Mouse (Mus musculus): ENCODE measurements around the gene Armc2. TPM values are rescaled to one million over a fixed set of nuclear protein-coding genes. Genes with fewer than 3 reads are reported as not detected.

The Armc2 gene
- total and polyA plus RNA-seq, 3 experiments, result 0.08 to 0.13 TPM; not detected in 1

DNA sequence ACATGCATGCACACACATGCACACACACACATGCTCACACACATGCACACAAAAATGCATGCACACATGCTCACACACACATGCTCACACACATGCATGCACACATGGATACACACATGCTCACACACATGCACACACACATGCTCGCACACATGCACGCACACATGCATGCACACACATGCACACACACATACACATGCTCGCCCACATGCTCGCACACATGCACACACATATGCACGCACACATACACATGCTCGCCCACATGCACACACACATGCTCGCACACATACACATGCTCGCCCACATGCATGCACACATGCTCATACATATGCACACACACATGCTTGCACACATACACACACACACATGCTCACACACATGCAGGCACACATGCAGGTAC lies 41.3 kb upstream of the Armc2 start:
- H3K4me1 ChIP-seq (ENCODE audit: control insufficient read depth in 1 of 2, insufficient read depth in 2 of 2, low read length in 2 of 2), result peaks cover 20 to 22% of the 10 kb centered on the region in 2 experiments
- no peak for DNase-seq (ENCODE audit: low read depth, low spot score)
- peaks cover 2% of the 10 kb centered on the region; the same call in 1 of the 2 replicates for H3K79me2 ChIP-seq (ENCODE audit: control insufficient read depth, insufficient read depth, low read length, poor library complexity)
- H3K36me3 ChIP-seq (ENCODE audit: control insufficient read depth in 1 of 2, insufficient read depth in 2 of 2, low read length in 2 of 2), result peaks cover 0 to 21% of the 10 kb centered on the region in 2 experiments; a peak in 2 of 4 replicates
- no peak overlapping the region for H3K27ac ChIP-seq (ENCODE audit: control insufficient read depth, low read depth, low read length)
- H3K27me3 ChIP-seq (ENCODE audit: control insufficient read depth in 1 of 2, insufficient read depth in 2 of 2, low read length in 2 of 2), result no peaks in the 10 kb centered on the region
- no peak overlapping the region for H3K4me3 ChIP-seq (ENCODE audit: control insufficient read depth in 1 of 2, insufficient read depth in 1 of 2, low read depth in 2 of 2, low read length in 2 of 2)
- no peaks in the 10 kb centered on the region for H3K9me3 ChIP-seq (replicated peaks; ENCODE audit: insufficient read depth, low read length)
- no peak for TF ChIP-seq CTCF (IDR thresholded peaks at IDR 0.05 in 2 of 3, conservative IDR thresholded peaks at IDR 0.05 in 1 of 3; ENCODE audit: control insufficient read depth in 1 of 3, insufficient read depth in 1 of 3, low read depth in 2 of 3, low read length in 3 of 3, poor library complexity in 1 of 3, severe bottlenecking in 1 of 3)
- TF ChIP-seq POLR2AphosphoS5 (IDR thresholded peaks at IDR 0.05; ENCODE audit: borderline replicate concordance, low read depth, low read length), result peak; percentile 82; the same call in 1 of the 2 replicates
- H3K9ac ChIP-seq (ENCODE audit: control insufficient read depth, low read depth, low read length, poor library complexity, severe bottlenecking), result no peak overlapping the region

DNA sequence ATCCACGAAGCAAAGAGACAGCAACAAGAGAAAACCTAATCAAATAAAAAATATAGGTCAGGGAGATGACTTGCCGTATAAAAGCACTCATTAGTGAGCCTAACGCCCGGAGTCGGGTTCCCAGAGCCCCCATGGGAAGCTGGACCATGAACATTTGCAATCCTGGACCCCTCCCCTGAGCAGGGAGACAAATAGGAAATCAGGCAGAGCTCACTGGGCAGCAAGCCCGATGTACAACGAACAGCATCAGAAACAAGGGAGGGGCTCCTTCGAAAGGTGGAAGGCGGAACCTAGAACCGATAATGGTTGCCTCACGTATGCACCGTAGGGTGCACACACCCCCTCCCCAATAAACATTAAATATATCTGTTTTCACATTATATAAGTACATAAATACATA lies 39.5 kb upstream of the Armc2 start:
- Histone ChIP-seq H3K4me3 (ENCODE audit: control insufficient read depth in 1 of 2, insufficient read depth in 1 of 2, low read depth in 2 of 2, low read length in 2 of 2) (peak overlapping the region; percentile 56 to 57), H3K27me3 (ENCODE audit: control insufficient read depth in 1 of 2, insufficient read depth in 2 of 2, low read length in 2 of 2) (no peaks in the 10 kb centered on the region), H3K9ac (ENCODE audit: control insufficient read depth, low read depth, low read length, poor library complexity, severe bottlenecking) (peak overlapping the region; percentile 69), H3K79me2 (ENCODE audit: control insufficient read depth, insufficient read depth, low read length, poor library complexity) (peaks cover 3% of the 10 kb centered on the region), H3K36me3 (ENCODE audit: control insufficient read depth in 1 of 2, insufficient read depth in 2 of 2, low read length in 2 of 2) (peaks cover 0 to 15% of the 10 kb centered on the region in 2 experiments; a peak in 2 of 4 replicates), H3K9me3 (replicated peaks; ENCODE audit: insufficient read depth, low read length) (no peaks in the 10 kb centered on the region), H3K4me1 (ENCODE audit: control insufficient read depth in 1 of 2, insufficient read depth in 2 of 2, low read length in 2 of 2) (peaks cover 13 to 15% of the 10 kb centered on the region in 2 experiments), H3K27ac (ENCODE audit: control insufficient read depth, low read depth, low read length) (peak overlapping the region; percentile 97)
- peak; percentile 78 for DNase-seq (ENCODE audit: low read depth, low spot score)
- no peak for TF ChIP-seq SMC3 (IDR thresholded peaks at IDR 0.05; ENCODE audit: low read depth, low read length)
- TF ChIP-seq MEF2A (IDR thresholded peaks at IDR 0.05; ENCODE audit: extremely low read depth, insufficient replicate concordance, low read depth, low read length, poor library complexity, severe bottlenecking), result no peak
- TF ChIP-seq POLR2AphosphoS5 (IDR thresholded peaks at IDR 0.05; ENCODE audit: borderline replicate concordance, low read depth, low read length), result no peak
- no peak for TF ChIP-seq NELFE (IDR thresholded peaks at IDR 0.05; ENCODE audit: low read depth, low read length)
- no peak for TF ChIP-seq ELF1 (IDR thresholded peaks at IDR 0.05; ENCODE audit: low read depth, low read length)
- TF ChIP-seq ZKSCAN1 (IDR thresholded peaks at IDR 0.05; ENCODE audit: low read depth, low read length), result no peak
- TF ChIP-seq EP300 (IDR thresholded peaks at IDR 0.05; ENCODE audit: low read depth in 1 of 2, low read length in 2 of 2), result peak in 1 of 2 experiments; percentile 20; a peak in 1 of 4 replicates
- TF ChIP-seq CTCF (IDR thresholded peaks at IDR 0.05 in 2 of 3, conservative IDR thresholded peaks at IDR 0.05 in 1 of 3; ENCODE audit: control insufficient read depth in 1 of 3, insufficient read depth in 1 of 3, low read depth in 2 of 3, low read length in 3 of 3, poor library complexity in 1 of 3, severe bottlenecking in 1 of 3), result no peak
- TF ChIP-seq ZC3H11A (IDR thresholded peaks at IDR 0.05; ENCODE audit: low read depth, low read length), result no peak
- no peak for TF ChIP-seq NRF1 (IDR thresholded peaks at IDR 0.05; ENCODE audit: insufficient read depth, low read depth, low read length, poor library complexity, severe bottlenecking)
- TF ChIP-seq TBP (IDR thresholded peaks at IDR 0.05; ENCODE audit: low read depth, low read length), result no peak
- TF ChIP-seq MYB (IDR thresholded peaks at IDR 0.05; ENCODE audit: low read depth, low read length), result 0 out of 2 replicates have a peak, but pooled peaks have one; percentile 42
- 0 out of 2 replicates have a peak, but pooled peaks have one; percentile 1 for TF ChIP-seq MYC (IDR thresholded peaks at IDR 0.05; ENCODE audit: low read depth, low read length)
- TF ChIP-seq BHLHE40 (IDR thresholded peaks at IDR 0.05; ENCODE audit: borderline replicate concordance, low read depth, low read length), result no peak
- no peak for TF ChIP-seq RAD21 (IDR thresholded peaks at IDR 0.05; ENCODE audit: low read depth, low read length)
- TF ChIP-seq POLR2AphosphoS2 (IDR thresholded peaks at IDR 0.05; ENCODE audit: low read length), result no peak
- TF ChIP-seq KAT2A (conservative IDR thresholded peaks at IDR 0.05; ENCODE audit: low read depth, low read length), result no peak
- 0 out of 2 replicates have a peak, but pooled peaks have one; percentile 38 for TF ChIP-seq ETS1 (IDR thresholded peaks at IDR 0.05; ENCODE audit: low read depth, low read length)
- no peak for TF ChIP-seq UBTF (IDR thresholded peaks at IDR 0.05; ENCODE audit: borderline replicate concordance, insufficient read depth, low read depth, low read length)
- peak; percentile 28; the same call in 1 of the 2 replicates for TF ChIP-seq TCF12 (IDR thresholded peaks at IDR 0.05; ENCODE audit: low read depth, low read length)
- TF ChIP-seq MAZ (IDR thresholded peaks at IDR 0.05; ENCODE audit: low read depth, low read length), result 0 out of 2 replicates have a peak, but pooled peaks have one; percentile 37
- TF ChIP-seq POLR2A (IDR thresholded peaks at IDR 0.05; ENCODE audit: control insufficient read depth in 1 of 2, insufficient read depth in 1 of 2, low read depth in 1 of 2, low read length in 2 of 2, poor library complexity in 1 of 2), result peak in 1 of 2 experiments; percentile 15; a peak in 1 of 4 replicates
- TF ChIP-seq MAFK (IDR thresholded peaks at IDR 0.05; ENCODE audit: borderline replicate concordance, low read depth, low read length), result no peak
- no peak for TF ChIP-seq USF2 (IDR thresholded peaks at IDR 0.05; ENCODE audit: borderline replicate concordance in 1 of 2, insufficient read depth in 1 of 2, low read depth in 1 of 2, low read length in 2 of 2)
- no peak for TF ChIP-seq RCOR1 (IDR thresholded peaks at IDR 0.05; ENCODE audit: low read depth, low read length)
- TF ChIP-seq CHD1 (IDR thresholded peaks at IDR 0.05; ENCODE audit: low read depth, low read length), result peak; percentile 72; the same call in 1 of the 2 replicates
- no peak for TF ChIP-seq ZMIZ1 (IDR thresholded peaks at IDR 0.05; ENCODE audit: low read depth, low read length)
- TF ChIP-seq MXI1 (IDR thresholded peaks at IDR 0.05; ENCODE audit: low read depth, low read length), result peak; percentile 38; the same call in 1 of the 2 replicates
- no peak for TF ChIP-seq JUND (IDR thresholded peaks at IDR 0.05; ENCODE audit: low read depth, low read length)

Measured in MEL (cell line).